Mouse (Mus musculus): ENCODE measurements around the gene Dot1l. TPM values are rescaled to one million over a fixed set of nuclear protein-coding genes. Genes with fewer than 3 reads are reported as not detected.
A peak's percentile ranks its signal among the peaks of the same experiment; 100 is the strongest.

Gene Dot1l
- total and polyA plus RNA-seq, 3 experiments, result 31.7 to 170 (median 80.6) TPM

GRCm38 (mm10) chr10:80792175-80793032 is 37.4 kb downstream of the Dot1l start:
- DNase-seq, result no peak

GRCm38 (mm10) chr10:80793033-80793784 is 38.2 kb downstream of the Dot1l start:
- DNase-seq, result peak; percentile 48

GRCm38 (mm10) chr10:80793803-80794202 is 38.8 kb downstream of the Dot1l start:
- DNase-seq, result no peak

- DNase-seq, result no peak
Observed at GRCm38 (mm10) chr10:80794750-80795149, 39.7 kb downstream of the Dot1l start.

GRCm38 (mm10) chr10:80796307-80796848 is 41.4 kb downstream of the Dot1l start:
- DNase-seq, result no peak

- DNase-seq, result no peak
Observed at GRCm38 (mm10) chr10:80797186-80798149, 42.5 kb downstream of the Dot1l start.

GRCm38 (mm10) chr10:80798150-80799006 is 43.4 kb downstream of the Dot1l start, which contains the start of the genes Sf3a2 and Plekhj1:
Gene Sf3a2, plus strand, starts transcription at chr10:80798198.
Gene Plekhj1, minus strand, starts transcription at chr10:80798626.
- DNase-seq, result peak; percentile 96

GRCm38 (mm10) chr10:80799070-80799566 is 44.1 kb downstream of the Dot1l start:
- DNase-seq, result no peak

- DNase-seq, result no peak
Observed at GRCm38 (mm10) chr10:80802204-80802912, 47.4 kb downstream of the Dot1l start.

GRCm38 (mm10) chr10:80802996-80803395 is 48.0 kb downstream of the Dot1l start:
- no peak for DNase-seq

GRCm38 (mm10) chr10:80804340-80804739 is 49.3 kb downstream of the Dot1l start:
- DNase-seq, result no peak

- no peak for DNase-seq
Observed at GRCm38 (mm10) chr10:80804916-80805315, 49.9 kb downstream of the Dot1l start, which contains the start of gene Amh. Gene Amh, plus strand, starts transcription at chr10:80805243.

GRCm38 (mm10) chr10:80805322-80805721 is 50.3 kb downstream of the Dot1l start:
- no peak for DNase-seq

- DNase-seq, result peak; percentile 82
Observed at GRCm38 (mm10) chr10:80805925-80806324, 50.9 kb downstream of the Dot1l start.

- DNase-seq, result no peak
Observed at GRCm38 (mm10) chr10:80806341-80807056, 51.5 kb downstream of the Dot1l start.

GRCm38 (mm10) chr10:80807057-80807627 is 52.1 kb downstream of the Dot1l start:
- DNase-seq, result peak; percentile 89

- DNase-seq, result no peak
Observed at GRCm38 (mm10) chr10:80808099-80808984, 53.3 kb downstream of the Dot1l start.

All from adrenal gland, adult 2 months (tissue).